Mouse (Mus musculus): ENCODE data around the gene Alg9. TPM values are rescaled to one million over a fixed set of nuclear protein-coding genes. Genes with fewer than 3 reads are reported as not detected.

The Alg9 gene
- total RNA-seq, 2 experiments from 2014 or later = 27.3 to 28.0 TPM

- DNase-seq (ENCODE audit: low spot score in 2 of 2) = peak in 1 of 2 experiments; percentile 59
Observed at GRCm38 (mm10) chr9:50884093-50884492, 109.3 kb downstream of the Alg9 start.

GRCm38 (mm10) chr9:50884741-50885599 lies 110.2 kb downstream of the Alg9 start:
- peak in 1 of 2 experiments; percentile 79 for DNase-seq (ENCODE audit: low spot score in 2 of 2)

- no peak for DNase-seq (ENCODE audit: low spot score in 2 of 2)
Observed at GRCm38 (mm10) chr9:50885600-50885987, 110.8 kb downstream of the Alg9 start.

- no peak for DNase-seq (ENCODE audit: low spot score in 2 of 2)
Observed at GRCm38 (mm10) chr9:50886870-50887269, 112.1 kb downstream of the Alg9 start.

- no peak for DNase-seq (ENCODE audit: low spot score in 2 of 2)
Observed at GRCm38 (mm10) chr9:50887351-50887750, 112.5 kb downstream of the Alg9 start.

- no peak for DNase-seq (ENCODE audit: low spot score in 2 of 2)
Observed at GRCm38 (mm10) chr9:50889211-50889610, 114.4 kb downstream of the Alg9 start.

GRCm38 (mm10) chr9:50889964-50890363 lies 115.1 kb downstream of the Alg9 start:
- no peak for DNase-seq (ENCODE audit: low spot score in 2 of 2)

- DNase-seq (ENCODE audit: low spot score in 2 of 2) = no peak
Observed at GRCm38 (mm10) chr9:50890494-50891090, 115.8 kb downstream of the Alg9 start.

Other genes starting within 250 kb of the Alg9 start
- gene Pts, start 246.3 kb upstream of the Alg9 start, total RNA-seq (2021) = 10 to 100 TPM; 30.7 to 36.7 TPM
- gene Il18, start 220.2 kb upstream of the Alg9 start, total RNA-seq (2021) = 10 to 100 TPM; 25.1 to 27.9 TPM
- gene Bco2, start 219.8 kb upstream of the Alg9 start, total RNA-seq (2021) = 1 to 10 TPM; 4.0 to 4.1 TPM
- gene Tex12, start 213.7 kb upstream of the Alg9 start, total RNA-seq (2021) = not detected
- 100 to 1,000 TPM; 118 to 124 TPM for gene Sdhd, start 171.2 kb upstream of the Alg9 start, total RNA-seq (2021)
- 100 to 1,000 TPM; 212 to 222 TPM for gene Timm8b, start 171.1 kb upstream of the Alg9 start, total RNA-seq (2021)
- gene Pih1d2, start 157.7 kb upstream of the Alg9 start, total RNA-seq (2021) = 1 to 10 TPM; 2.3 to 2.8 TPM
- 10 to 100 TPM; 18.3 to 19.5 TPM for gene Nkapd1, start 157.6 kb upstream of the Alg9 start, total RNA-seq (2021)
- gene Dlat, start 115.2 kb upstream of the Alg9 start, total RNA-seq (2021) = 100 to 1,000 TPM; 122 to 124 TPM
- gene Dixdc1, start 35.5 kb upstream of the Alg9 start, total RNA-seq (2021) = 10 to 100 TPM; 77.1 to 84.1 TPM
- gene 2310030G06Rik, start 28.5 kb upstream of the Alg9 start, total RNA-seq (2021) = 1 to 10 TPM; 1.2 to 1.5 TPM
- 100 to 1,000 TPM; 171 to 201 TPM for gene Cryab, start 23.7 kb upstream of the Alg9 start, total RNA-seq (2021)
- gene Hspb2, start 22.7 kb upstream of the Alg9 start, total RNA-seq (2021) = 1 to 10 TPM in 1 of 2 experiments, under 1 TPM in 1; 0.67 to 1.9 TPM
- 1 to 10 TPM; 5.2 to 5.9 TPM for gene Fdxacb1, start 6.8 kb upstream of the Alg9 start, total RNA-seq (2021)
- 10 to 100 TPM; 27.4 to 32.7 TPM for gene 1110032A03Rik, start 501 bp downstream of the Alg9 start, total RNA-seq (2021)
- gene Ppp2r1b, start 70.3 kb downstream of the Alg9 start, total RNA-seq (2021) = 10 to 100 TPM; 17.4 to 17.7 TPM
- gene Sik2, start 234.1 kb downstream of the Alg9 start, total RNA-seq (2021) = 10 to 100 TPM; 42.6 to 48.2 TPM